Mouse (Mus musculus) megakaryocyte, embryonic 14.5 days (primary cell): ENCODE measurements around the gene Sox30. TPM values are rescaled to one million over a fixed set of nuclear protein-coding genes. Genes with fewer than 3 reads are reported as not detected.

Experiments
- H3K27me3 ChIP-seq: replicated peaks from 2 replicates; pipeline ENCODE3; 2012; ENCODE audit warnings: inconsistent platforms
- H3K36me3 ChIP-seq: replicated peaks from 2 replicates; pipeline ENCODE3; 2012; ENCODE audit warnings: low read length, inconsistent platforms, mixed read lengths
- H3K4me1 ChIP-seq: 2 replicates; pipeline ENCODE4 v1.6.1; 2012; ENCODE audit warnings: inconsistent platforms
- H3K4me3 ChIP-seq: replicated peaks from 2 replicates; pipeline ENCODE3; 2012; ENCODE audit warnings: moderate library complexity, mild to moderate bottlenecking, inconsistent platforms
- H3K9me3 ChIP-seq: 2 replicates; pipeline ENCODE4 v1.6.1; 2012; ENCODE audit warnings: inconsistent platforms
- FLI1 ChIP-seq: IDR thresholded peaks from 2 replicates; pipeline ENCODE4 v1.6.1; 2012; ENCODE audit warnings: low read length, inconsistent platforms, mixed read lengths
- GATA1 ChIP-seq: IDR thresholded peaks from 3 replicates; pipeline ENCODE4 v1.6.1; 2012; ENCODE audit warnings: mixed read lengths, low read length, inconsistent platforms, borderline replicate concordance
- polyA plus RNA-seq: library from polyadenylated mRNA; stranded (reverse); fragments of >175 nt; gene quantifications from 2 replicates; pipeline ENCODE4 v1.2.3, GENCODE M21; 2012; ENCODE audit warnings: low replicate concordance; ENCODE audit not compliant: insufficient read depth

Sox30 gene
- polyA plus RNA-seq: not detected in 2 replicates

DNA sequence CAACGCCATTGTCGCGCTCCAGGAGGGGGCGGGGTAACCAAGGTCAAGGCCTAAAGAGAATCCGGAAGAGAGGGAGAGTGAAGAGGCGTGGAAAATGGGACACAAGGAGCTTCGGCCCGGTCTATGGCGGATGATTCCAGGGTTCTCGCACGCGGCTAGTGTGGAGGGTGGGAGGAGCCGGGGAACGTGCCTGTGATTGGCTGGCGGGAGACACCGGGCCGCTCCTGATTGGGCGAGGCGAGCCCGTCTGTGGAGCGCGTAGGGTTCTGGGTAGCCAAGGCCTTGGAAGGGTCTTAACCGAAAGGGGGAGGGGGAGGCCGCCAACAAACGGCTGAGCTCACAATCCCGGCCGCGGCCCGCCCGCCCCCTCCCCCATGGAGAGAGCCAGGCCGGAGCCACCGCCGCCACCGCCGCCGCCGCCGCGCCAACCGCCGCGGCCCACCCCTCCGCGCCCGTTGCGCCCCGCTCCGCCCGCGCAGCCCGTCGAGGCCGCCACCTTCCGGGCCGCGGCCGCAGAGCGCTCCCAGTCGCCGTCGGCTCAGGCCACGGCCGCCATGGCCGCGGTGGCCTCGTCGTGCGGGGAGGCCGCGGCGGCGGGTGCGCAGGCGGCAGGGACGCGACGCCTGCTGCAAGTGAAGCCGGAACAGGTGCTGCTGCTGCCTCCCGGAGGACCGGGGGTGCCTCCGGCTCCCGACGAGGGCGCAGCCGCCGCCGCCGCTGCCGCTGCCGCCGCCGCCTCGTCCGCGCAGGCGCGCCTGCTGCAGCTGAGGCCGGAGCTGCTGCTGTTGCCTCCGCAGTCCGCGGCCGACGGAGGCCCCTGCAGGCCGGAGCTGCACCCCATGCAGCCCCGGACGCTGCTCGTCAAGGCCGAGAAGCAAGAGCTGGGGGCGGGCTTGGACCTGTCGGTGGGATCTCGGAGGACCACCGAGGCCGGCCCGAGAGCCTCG lies at the start of gene Sox30:
TSS of gene Sox30 (plus strand) at position 365 of the 947 bp plus-strand sequence.
- TF ChIP-seq GATA1 (no peak), FLI1 (no peak)
- Histone ChIP-seq H3K27me3 (peaks cover 33% of the 10 kb centered on the region), H3K9me3 (peaks cover 6% of the 10 kb centered on the region), H3K4me3 (peak within 1 kb of the TSS; percentile 92), H3K4me1 (peaks cover 13% of the 10 kb centered on the region), H3K36me3 (no peaks in the 10 kb centered on the region)

DNA sequence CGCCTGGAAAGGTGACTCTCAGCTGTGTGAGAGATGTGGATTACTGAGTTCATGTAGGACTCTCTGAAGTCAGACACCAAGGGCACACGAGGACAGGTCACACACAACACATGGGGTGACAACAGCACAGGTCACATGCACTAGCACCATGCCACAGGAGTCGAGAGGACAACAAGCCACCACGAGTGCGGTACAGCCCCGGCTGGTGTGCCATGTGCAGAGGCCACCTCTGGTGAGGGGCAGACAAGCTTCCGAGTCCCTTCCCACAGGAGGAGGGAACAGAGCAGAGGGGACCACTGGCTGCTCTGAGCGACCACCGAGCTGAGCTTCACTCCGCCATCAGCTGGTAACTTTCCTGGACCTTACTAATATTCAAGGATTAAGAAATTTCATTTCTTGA lies 47.3 kb upstream of the Sox30 start:
- peaks cover 89% of the 10 kb centered on the region for H3K36me3 ChIP-seq
- TF ChIP-seq FLI1: no peak
- no peak for TF ChIP-seq GATA1
- H3K27me3 ChIP-seq: no peaks in the 10 kb centered on the region
- no peaks in the 10 kb centered on the region for H3K4me1 ChIP-seq
- peak overlapping the region; percentile 54 for H3K4me3 ChIP-seq
- H3K9me3 ChIP-seq: no peaks in the 10 kb centered on the region

DNA sequence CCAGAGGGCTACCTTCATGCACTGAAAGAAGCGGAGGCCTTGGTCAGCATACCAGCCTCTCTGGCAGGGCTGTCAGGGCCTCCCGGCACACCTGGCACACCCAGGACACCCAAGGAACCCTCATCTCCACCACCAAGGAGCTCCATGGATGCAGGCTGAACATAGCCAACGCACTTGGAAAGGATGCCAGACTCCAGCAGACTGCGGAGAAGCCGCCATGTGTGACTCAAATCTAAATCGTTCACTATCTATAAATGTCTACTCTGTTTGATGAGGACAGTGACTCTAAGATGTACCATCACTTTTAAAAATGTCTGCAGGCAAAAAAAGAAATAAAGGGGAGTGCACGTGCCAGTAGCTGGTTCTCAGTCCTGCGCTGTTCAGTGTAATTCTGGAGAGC lies 42.6 kb upstream of the Sox30 start:
- H3K9me3 ChIP-seq: no peaks in the 10 kb centered on the region
- TF ChIP-seq GATA1: no peak
- TF ChIP-seq FLI1: no peak
- H3K4me3 ChIP-seq: no peak overlapping the region
- H3K27me3 ChIP-seq: no peaks in the 10 kb centered on the region
- H3K36me3 ChIP-seq: peaks cover 79% of the 10 kb centered on the region
- peaks cover 19% of the 10 kb centered on the region for H3K4me1 ChIP-seq

- H3K4me1 ChIP-seq: peaks cover 31% of the 10 kb centered on the region
Measured at GRCm38 (mm10) chr11:45938917-45939316, 41.2 kb upstream of the Sox30 start.

DNA sequence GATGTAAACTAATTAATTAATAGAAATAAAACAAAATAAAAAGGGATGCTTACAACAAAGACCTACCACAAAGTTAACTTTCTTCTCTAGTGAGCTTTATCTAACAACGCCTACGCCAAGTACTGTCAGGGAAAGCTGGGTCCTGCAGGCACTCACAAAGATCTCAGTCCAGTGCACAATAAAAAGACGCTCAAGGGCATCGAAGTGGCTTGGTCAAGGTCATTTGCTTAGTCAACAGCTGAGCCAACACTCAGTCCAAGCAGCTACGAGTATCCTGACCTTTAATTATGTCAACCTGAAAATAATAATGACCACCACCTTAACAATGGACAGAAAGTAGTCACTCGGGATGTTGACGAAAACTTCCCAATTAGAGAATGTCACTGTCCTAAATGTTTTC lies 37.8 kb upstream of the Sox30 start:
- Histone ChIP-seq H3K9me3 (no peaks in the 10 kb centered on the region), H3K27me3 (no peaks in the 10 kb centered on the region), H3K36me3 (peaks cover 33% of the 10 kb centered on the region), H3K4me3 (no peak overlapping the region), H3K4me1 (peaks cover 46% of the 10 kb centered on the region)
- TF ChIP-seq GATA1: no peak
- no peak for TF ChIP-seq FLI1

More at GRCm38 (mm10) chr11:45938917-45939316, 41.2 kb upstream of the Sox30 start:
- no peaks in the 10 kb centered on the region for H3K9me3 ChIP-seq
- H3K4me3 ChIP-seq: peak overlapping the region; percentile 46
- no peaks in the 10 kb centered on the region for H3K27me3 ChIP-seq
- H3K36me3 ChIP-seq: peaks cover 67% of the 10 kb centered on the region
- TF ChIP-seq GATA1 (no peak), FLI1 (no peak)

- Histone ChIP-seq H3K9me3 (no peaks in the 10 kb centered on the region), H3K4me1 (peaks cover 46% of the 10 kb centered on the region), H3K4me3 (peak overlapping the region; percentile 99), H3K36me3 (peaks cover 35% of the 10 kb centered on the region), H3K27me3 (no peaks in the 10 kb centered on the region)
- TF ChIP-seq GATA1 (no peak), FLI1 (no peak)
Measured at GRCm38 (mm10) chr11:45943108-45943705, 36.9 kb upstream of the Sox30 start.

- peaks cover 42% of the 10 kb centered on the region for H3K36me3 ChIP-seq
Measured at GRCm38 (mm10) chr11:45943891-45944642, 36.0 kb upstream of the Sox30 start.

DNA sequence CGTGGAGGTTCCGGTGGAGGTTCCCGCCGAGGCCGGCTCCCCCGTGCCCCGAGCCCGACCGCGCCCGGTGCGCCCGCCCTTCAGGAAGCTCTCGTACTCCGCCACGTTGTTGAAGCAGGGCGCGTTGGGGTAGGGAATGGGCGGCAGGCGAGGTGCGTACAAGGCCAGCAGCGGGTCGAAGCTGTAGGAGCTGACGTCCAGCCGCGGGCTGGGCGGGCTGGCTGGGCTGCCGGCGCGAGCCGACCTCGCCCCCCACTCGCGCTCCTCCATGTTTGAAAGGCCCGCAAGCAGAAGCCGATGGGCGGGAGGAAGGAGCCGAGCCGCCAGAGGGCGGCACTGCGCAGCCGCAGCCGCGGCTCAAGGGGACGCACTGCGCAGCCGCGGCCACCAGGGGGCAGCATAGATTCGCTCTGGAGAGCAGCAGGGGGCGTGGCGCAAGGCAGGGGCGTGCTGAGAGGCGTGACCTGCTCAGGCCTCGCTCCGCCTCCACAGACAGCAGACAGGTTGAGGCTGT lies 35.4 kb upstream of the Sox30 start, which contains the start of gene Lsm11:
TSS of gene Lsm11 (minus strand) at position 293 of the 514 bp plus-strand sequence.
- Histone ChIP-seq H3K27me3 (no peaks in the 10 kb centered on the region), H3K9me3 (no peaks in the 10 kb centered on the region), H3K4me1 (peaks cover 37% of the 10 kb centered on the region), H3K4me3 (peak within 1 kb of the TSS; percentile 99), H3K36me3 (peaks cover 43% of the 10 kb centered on the region)
- TF ChIP-seq GATA1 (no peak), FLI1 (no peak)

More at GRCm38 (mm10) chr11:45943891-45944642, 36.0 kb upstream of the Sox30 start:
- H3K4me3 ChIP-seq: peak overlapping the region; percentile 99
- no peaks in the 10 kb centered on the region for H3K27me3 ChIP-seq
- peaks cover 41% of the 10 kb centered on the region for H3K4me1 ChIP-seq
- H3K9me3 ChIP-seq: no peaks in the 10 kb centered on the region
- TF ChIP-seq FLI1 (no peak), GATA1 (no peak)

GRCm38 (mm10) chr11:45946796-45947195 lies 33.3 kb upstream of the Sox30 start:
- TF ChIP-seq FLI1 (no peak), GATA1 (no peak)
- Histone ChIP-seq H3K27me3 (no peaks in the 10 kb centered on the region), H3K4me3 (no peak overlapping the region), H3K36me3 (peaks cover 44% of the 10 kb centered on the region), H3K9me3 (no peaks in the 10 kb centered on the region), H3K4me1 (peaks cover 32% of the 10 kb centered on the region)
